In genomic region chr7:142570565-142570964, GRCm38 (mm10) we compare ENCODE assay signal across 10 mouse cellular contexts. TPM values are rescaled to one million over a fixed set of nuclear protein-coding genes. Genes with fewer than 3 reads are reported as not detected.
DNase-seq lines count a peak whose midpoint lies in the region; ATAC-seq lines count a peak whose summit lies in the region.
"Had no signal": no experiment of that assay in that cellular context is flagged by ENCODE, and none has a peak within 500 bp of the region (broad histone marks: within the 10 kb centered on the region; RNA-seq: fewer than 3 reads in every experiment).

No protein-coding gene starts in this region.

- H3K4me1 ChIP-seq in kidney, embryonic 15.5 days, result peaks cover 96% of the 10 kb centered on the region
- H3K4me1 ChIP-seq in embryonic facial prominence, embryonic 15.5 days, result peaks cover 60% of the 10 kb centered on the region
- H3K4me1 ChIP-seq in liver, embryonic 16.5 days (ENCODE audit: control insufficient read depth, low read depth, low read length), result peaks cover 17% of the 10 kb centered on the region

- H3K27me3 ChIP-seq in kidney, embryonic 15.5 days, result no peaks in the 10 kb centered on the region
- H3K27me3 ChIP-seq in embryonic facial prominence, embryonic 15.5 days, result no peaks in the 10 kb centered on the region
- H3K27me3 ChIP-seq in liver, embryonic 16.5 days (ENCODE audit: control insufficient read depth, insufficient read depth, low read depth, low read length), result no peaks in the 10 kb centered on the region

- 24% methylated on average over 9 of the region's 9 CpGs for WGBS in kidney, embryonic 15.5 days
- 68% methylated on average over 9 of the region's 9 CpGs for WGBS in embryonic facial prominence, embryonic 15.5 days
- 63% methylated on average over 9 of the region's 9 CpGs for WGBS in liver, embryonic 16.5 days (ENCODE audit: insufficient replicate concordance)

- no peak overlapping the region for H3K4me2 ChIP-seq in kidney, embryonic 15.5 days
- H3K4me2 ChIP-seq in embryonic facial prominence, embryonic 15.5 days (replicated peaks), result no peak overlapping the region
- H3K4me2 ChIP-seq in liver, embryonic 16.5 days (ENCODE audit: low read depth, low read length), result no peak overlapping the region

- H3K4me3 ChIP-seq in kidney, embryonic 15.5 days (replicated peaks), result no peak overlapping the region
- H3K4me3 ChIP-seq in embryonic facial prominence, embryonic 15.5 days (replicated peaks), result no peak overlapping the region
- no peak overlapping the region for H3K4me3 ChIP-seq in liver, embryonic 16.5 days (ENCODE audit: low read depth, low read length)
- H3K4me3 ChIP-seq: erythroblast, embryonic 14.5 days had no signal

- ATAC-seq in kidney, embryonic 15.5 days (replicated peaks; ENCODE audit: low FRiP score), result peak; percentile 88
- no peak for ATAC-seq in embryonic facial prominence, embryonic 15.5 days (ENCODE audit: insufficient number of reproducible peaks, low FRiP score, low TSS enrichment, low read depth)
- peak; percentile 8 for ATAC-seq in liver, embryonic 16.5 days (ENCODE audit: low read depth)
- no peak for ATAC-seq in erythroid progenitor cell, adult 5-6 weeks (replicated peaks; ENCODE audit: low FRiP score, poor library complexity, severe bottlenecking)

- DNase-seq in cerebellum, adult 11-12 months, result peak; percentile 19
- no peak for DNase-seq in cerebellum, postnatal 10 days
- DNase-seq in kidney, postnatal 25 days, result no peak
- no peak for DNase-seq in urinary bladder, adult 2 months (ENCODE audit: low spot score)
- DNase-seq: gastrocnemius, postnatal 36 days had no signal

- H3K27ac ChIP-seq in kidney, embryonic 15.5 days, result peak overlapping the region; percentile 93
- peak overlapping the region; percentile 92 for H3K27ac ChIP-seq in embryonic facial prominence, embryonic 15.5 days (replicated peaks)
- H3K27ac ChIP-seq in liver, embryonic 16.5 days (ENCODE audit: low read length), result peak overlapping the region; percentile 88

- H3K36me3 ChIP-seq in kidney, embryonic 15.5 days, result no peaks in the 10 kb centered on the region
- H3K36me3 ChIP-seq in embryonic facial prominence, embryonic 15.5 days, result no peaks in the 10 kb centered on the region
- H3K36me3 ChIP-seq in liver, embryonic 16.5 days (ENCODE audit: control insufficient read depth, insufficient read depth), result no peaks in the 10 kb centered on the region

- H3K9me3 ChIP-seq in kidney, embryonic 15.5 days (replicated peaks), result no peaks in the 10 kb centered on the region
- no peaks in the 10 kb centered on the region for H3K9me3 ChIP-seq in embryonic facial prominence, embryonic 15.5 days (replicated peaks)
- no peaks in the 10 kb centered on the region for H3K9me3 ChIP-seq in liver, embryonic 16.5 days (replicated peaks; ENCODE audit: control insufficient read depth, low read length)

- H3K9ac ChIP-seq in kidney, embryonic 15.5 days, result no peak overlapping the region
- no peak overlapping the region for H3K9ac ChIP-seq in embryonic facial prominence, embryonic 15.5 days
- no peak overlapping the region for H3K9ac ChIP-seq in liver, embryonic 16.5 days (ENCODE audit: low read depth, low read length)

RNA-seq across cellular contexts. Expression of gene Mrpl23, which starts 38.1 kb away (rescaled TPM):
- 25.8 and 26.8 TPM in 2 replicates for polyA plus RNA-seq in kidney, embryonic 15.5 days (2015; fragmentation: Nextera tagmentation; extraction: Ambion mirVana)
- 28.5 and 32.7 TPM in 2 replicates for polyA plus RNA-seq in embryonic facial prominence, embryonic 15.5 days (2015; fragmentation: Nextera tagmentation; extraction: Ambion mirVana)
- 10.9 and 11.4 TPM in 2 replicates for polyA plus RNA-seq in liver, embryonic 16.5 days (2015; fragmentation: Nextera tagmentation; extraction: Ambion mirVana)
- 9.6 TPM in 1 of 2 replicates, not detected in the other for total RNA-seq in erythroid progenitor cell, adult 5-6 weeks (2015; ENCODE audit: low replicate concordance)
- total RNA-seq in erythroid progenitor cell, adult 5-6 weeks (2017; ENCODE audit: low replicate concordance), result 0.13 TPM in 1 of 2 replicates, not detected in the other
- polyA plus RNA-seq in urinary bladder, adult 2 months (2012; rRNA removed), result 76.2 and 102 TPM in 2 replicates

Comparison
In these comparisons a context has a peak if more than half of its experiments do, and no peak if none do; other contexts are left out.
1. ATAC-seq: peak in kidney, embryonic 15.5 days (single experiment) and liver, embryonic 16.5 days (single experiment); none in embryonic facial prominence, embryonic 15.5 days (single experiment) and erythroid progenitor cell, adult 5-6 weeks (single experiment).
2. Peak in every context shown above with its lines, with median percentiles within 50 percentile points of each other: H3K27ac ChIP-seq.